Mouse (Mus musculus) C2C12 (cell line): ENCODE data around the gene Fbxw2. TPM values are rescaled to one million over a fixed set of nuclear protein-coding genes. Genes with fewer than 3 reads are reported as not detected.
"Not testable (repeated sequence)": the region's sequence is repeated elsewhere in the genome, so short reads cannot be mapped to it uniquely, and the experiment has no call there.

Experiments used
- H3K27me3 ChIP-seq: one replicate; pipeline ENCODE4 v1.6.1; 2011; ENCODE audit not compliant: control insufficient read depth, insufficient read depth, insufficient read length
- H3K36me3 ChIP-seq: one replicate; pipeline ENCODE4 v1.6.1; 2011; ENCODE audit not compliant: control insufficient read depth, insufficient read depth
- H3K4me3 ChIP-seq: one replicate; pipeline ENCODE4 v1.5.1; 2011; ENCODE audit warnings: mild to moderate bottlenecking, control low read depth; ENCODE audit not compliant: poor library complexity, insufficient read depth, severe bottlenecking
- H3K79me2 ChIP-seq: one replicate; pipeline ENCODE4 v1.6.1; 2011; ENCODE audit not compliant: control insufficient read depth, insufficient read depth
- H3K79me3 ChIP-seq: one replicate; pipeline ENCODE4 v1.6.1; 2011; ENCODE audit warnings: low read depth, control low read depth
- H3ac ChIP-seq: one replicate; pipeline ENCODE3; 2011; ENCODE audit warnings: low read depth; ENCODE audit not compliant: control insufficient read depth, insufficient read length
- CEBPB ChIP-seq: IDR thresholded peaks from one replicate; pipeline ENCODE4 v1.6.1; 2011; ENCODE audit warnings: low read depth, mild to moderate bottlenecking, control low read depth, moderate library complexity
- CTCF ChIP-seq: IDR thresholded peaks from one replicate; pipeline ENCODE4 v1.5.1; 2011; ENCODE audit not compliant: control insufficient read depth, insufficient read depth, insufficient read length
- FOSL1 ChIP-seq: IDR thresholded peaks from one replicate; pipeline ENCODE4 v1.8.0; 2011; ENCODE audit warnings: mild to moderate bottlenecking, low read length; ENCODE audit not compliant: poor library complexity, insufficient read depth, severe bottlenecking
- MAX ChIP-seq: IDR thresholded peaks from one replicate; pipeline ENCODE4 v1.6.1; 2011; ENCODE audit warnings: mild to moderate bottlenecking, control low read depth
- MYOD1 ChIP-seq: IDR thresholded peaks from one replicate; pipeline ENCODE4 v1.6.1; 2011; ENCODE audit warnings: low read depth; ENCODE audit not compliant: control insufficient read depth, insufficient read length
- MYOG ChIP-seq: IDR thresholded peaks from one replicate; pipeline ENCODE4 v1.6.1; 2011; ENCODE audit not compliant: control insufficient read depth, insufficient read length; ENCODE audit errors: extremely low read depth
- USF1 ChIP-seq: IDR thresholded peaks from one replicate; pipeline ENCODE4 v1.6.1; 2011; ENCODE audit warnings: low read depth, mild to moderate bottlenecking, control low read depth, moderate library complexity
- polyA plus RNA-seq: library from polyadenylated mRNA; unstranded; fragments of >200 nt; fragmentation: generic; extraction: Trizol; gene quantifications from one replicate; pipeline ENCODE4 v1.2.1, GENCODE M21; 2012; ENCODE audit warnings: missing spikeins

The Fbxw2 gene
- polyA plus RNA-seq, 1 experiment: 43.7 TPM

DNA sequence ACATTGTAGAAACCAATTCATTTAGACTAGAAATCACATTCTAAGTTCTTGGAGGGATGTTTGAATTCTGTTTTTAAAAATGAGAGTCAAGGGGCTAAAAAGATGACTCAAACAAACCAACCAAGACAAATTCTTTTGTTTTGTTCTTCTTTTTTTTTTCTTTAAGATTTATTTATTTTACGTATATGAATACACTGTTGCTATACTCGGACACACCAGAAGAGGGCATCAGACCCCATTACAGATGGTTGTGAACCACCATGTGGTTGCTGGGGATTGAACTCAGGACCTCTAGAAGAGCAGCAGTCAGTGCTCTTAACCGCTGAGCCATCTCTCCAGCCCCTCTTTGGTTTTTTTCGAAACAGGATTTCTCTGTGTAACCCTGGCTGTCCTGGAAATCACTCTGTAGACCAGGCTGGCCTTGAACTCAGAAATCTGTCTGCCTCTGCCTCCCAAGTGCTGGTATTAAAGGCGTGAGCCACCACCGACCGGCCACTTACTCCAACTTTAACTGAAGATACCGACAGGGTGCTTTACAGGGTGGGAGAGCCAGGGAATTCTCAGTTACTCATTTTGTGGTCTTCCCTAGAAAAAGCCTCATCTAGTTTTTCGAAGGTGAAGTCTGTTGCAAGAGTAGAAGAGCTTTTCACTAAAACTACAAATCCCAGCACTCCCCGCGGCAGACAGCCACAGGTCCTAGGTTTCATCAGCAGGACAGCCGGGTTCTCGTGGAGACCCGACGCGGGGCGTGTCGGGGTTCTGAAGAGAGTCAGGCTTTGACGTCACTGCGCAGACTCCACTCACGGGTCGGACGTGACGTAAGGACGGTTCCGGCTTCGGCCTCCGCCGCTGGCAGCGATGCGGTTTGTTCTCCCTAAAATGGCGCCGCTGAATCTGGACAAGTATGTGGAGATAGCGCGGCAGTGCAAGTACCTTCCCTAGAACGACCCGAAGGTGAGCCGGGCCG, 24.3 kb downstream of the Fbxw2 start:
- Histone ChIP-seq H3K27me3 (no peaks in the 10 kb centered on the region), H3K79me2 (peaks cover 60% of the 10 kb centered on the region), H3K36me3 (peaks cover 26% of the 10 kb centered on the region), H3ac (peak overlapping the region; percentile 81), H3K4me3 (peak overlapping the region; percentile 87), H3K79me3 (peaks cover 42% of the 10 kb centered on the region)
- TF ChIP-seq MAX (peak; percentile 84), CEBPB (peak; percentile 84), MYOD1 (no peak), MYOG (no peak), USF1 (no peak), FOSL1 (no peak), CTCF (no peak)

DNA sequence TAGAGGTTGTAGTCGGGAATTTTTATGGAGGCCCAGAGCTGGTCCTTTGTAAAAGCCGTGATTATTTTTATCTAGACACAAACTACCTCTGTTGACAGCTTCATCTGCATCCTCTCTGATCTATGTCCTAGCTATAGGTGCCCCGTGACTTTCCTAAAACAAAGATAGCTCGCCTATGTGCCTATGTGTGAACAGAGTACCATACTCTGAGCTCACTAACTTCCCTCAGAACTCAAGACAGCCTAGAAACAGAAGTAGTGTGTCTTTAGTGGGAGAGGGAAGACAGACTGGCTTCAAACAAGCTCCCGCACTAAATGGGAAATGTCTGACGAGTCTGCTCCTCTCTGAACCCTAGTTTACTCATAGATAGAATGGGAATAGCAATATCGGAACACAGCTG, 25.7 kb downstream of the Fbxw2 start:
- H3ac ChIP-seq: peak overlapping the region; percentile 18
- no peaks in the 10 kb centered on the region for H3K27me3 ChIP-seq
- peaks cover 45% of the 10 kb centered on the region for H3K79me2 ChIP-seq
- TF ChIP-seq CEBPB (no peak), MYOG (no peak), MYOD1 (no peak), CTCF (no peak), USF1 (no peak), FOSL1 (no peak), MAX (no peak)
- H3K36me3 ChIP-seq: peaks cover 12% of the 10 kb centered on the region
- H3K79me3 ChIP-seq: peaks cover 27% of the 10 kb centered on the region
- no peak overlapping the region for H3K4me3 ChIP-seq

DNA sequence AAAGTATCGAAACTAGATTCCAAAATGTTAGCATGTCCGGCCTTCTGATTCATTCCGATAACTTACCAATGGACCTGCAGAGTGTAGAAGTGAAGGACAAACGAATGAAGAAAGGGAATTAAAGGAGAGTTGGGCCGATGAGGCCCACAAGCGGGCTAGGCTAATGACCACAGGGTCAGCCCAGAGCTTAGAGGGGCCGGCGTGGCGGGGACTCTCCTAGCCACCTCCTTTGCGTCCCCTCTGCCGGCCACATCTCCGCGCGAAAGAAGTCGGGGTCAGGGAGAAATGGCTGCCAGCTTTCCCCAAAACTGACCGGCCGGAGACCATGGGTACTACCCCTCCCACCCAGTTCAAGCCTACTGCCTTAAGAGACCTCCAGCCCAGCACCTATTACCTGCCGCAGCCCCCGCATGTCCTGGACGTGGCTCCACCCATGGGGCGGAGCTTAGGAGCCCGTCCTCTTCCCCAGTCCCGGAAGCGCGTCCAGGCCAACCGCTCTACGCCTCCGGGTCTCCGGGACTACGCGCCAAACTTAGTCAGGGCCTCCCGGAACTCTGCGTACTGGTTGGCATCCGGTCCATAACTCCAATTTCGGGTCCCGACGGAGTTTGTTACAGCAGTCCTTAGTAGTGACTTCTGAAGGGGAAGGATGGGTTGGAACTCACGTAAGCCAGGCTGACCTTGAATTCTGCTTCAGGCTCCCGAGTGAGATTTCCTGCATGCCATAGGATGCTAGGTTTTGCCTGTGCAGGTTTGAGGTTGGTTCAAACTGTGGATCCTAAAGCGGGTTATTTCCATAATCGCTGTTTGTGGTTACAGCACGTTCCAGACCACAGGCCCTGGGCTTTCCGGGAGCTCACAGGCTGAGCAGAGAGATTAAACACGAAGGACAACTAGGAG, 26.5 kb downstream of the Fbxw2 start, which contains the start of gene Rabepk:
Gene Rabepk (minus strand): TSS at position 556 of the 900 bp plus-strand sequence.
- no peaks in the 10 kb centered on the region for H3K27me3 ChIP-seq
- TF ChIP-seq MYOD1 (no peak), MYOG (no peak), CEBPB (no peak), FOSL1 (no peak), USF1 (no peak), CTCF (no peak), MAX (no peak)
- H3ac ChIP-seq: peak within 1 kb of the TSS; percentile 67
- H3K4me3 ChIP-seq: peak within 1 kb of the TSS; percentile 66
- H3K79me3 ChIP-seq: peaks cover 20% of the 10 kb centered on the region
- peaks cover 13% of the 10 kb centered on the region for H3K36me3 ChIP-seq
- peaks cover 38% of the 10 kb centered on the region for H3K79me2 ChIP-seq

DNA sequence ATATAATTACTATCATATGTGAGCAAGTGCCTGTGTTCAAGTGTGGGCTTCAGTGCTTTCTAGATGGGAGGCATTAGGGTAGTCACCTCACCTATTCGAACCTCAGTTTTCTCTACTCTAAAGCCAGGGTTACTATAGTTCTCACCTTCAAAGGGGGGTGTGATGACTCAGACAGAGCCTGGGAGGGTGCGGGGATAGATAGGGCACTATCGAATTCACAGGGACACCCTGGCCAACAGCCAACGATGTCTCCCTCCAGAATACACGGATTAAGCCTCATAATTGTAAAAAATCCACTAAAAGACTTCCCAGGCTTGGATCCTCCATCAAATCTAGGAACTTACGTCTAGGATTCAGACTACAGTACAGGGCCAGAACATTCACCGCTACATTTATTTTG, 30.7 kb downstream of the Fbxw2 start:
- no peak overlapping the region for H3K4me3 ChIP-seq
- H3K27me3 ChIP-seq: no peaks in the 10 kb centered on the region
- H3ac ChIP-seq: no peak overlapping the region
- H3K36me3 ChIP-seq: peaks cover 28% of the 10 kb centered on the region
- no peaks in the 10 kb centered on the region for H3K79me3 ChIP-seq
- TF ChIP-seq MYOD1 (no peak), MAX (no peak), CTCF (no peak), CEBPB (no peak), FOSL1 (no peak), USF1 (no peak)
- peaks cover 13% of the 10 kb centered on the region for H3K79me2 ChIP-seq

DNA sequence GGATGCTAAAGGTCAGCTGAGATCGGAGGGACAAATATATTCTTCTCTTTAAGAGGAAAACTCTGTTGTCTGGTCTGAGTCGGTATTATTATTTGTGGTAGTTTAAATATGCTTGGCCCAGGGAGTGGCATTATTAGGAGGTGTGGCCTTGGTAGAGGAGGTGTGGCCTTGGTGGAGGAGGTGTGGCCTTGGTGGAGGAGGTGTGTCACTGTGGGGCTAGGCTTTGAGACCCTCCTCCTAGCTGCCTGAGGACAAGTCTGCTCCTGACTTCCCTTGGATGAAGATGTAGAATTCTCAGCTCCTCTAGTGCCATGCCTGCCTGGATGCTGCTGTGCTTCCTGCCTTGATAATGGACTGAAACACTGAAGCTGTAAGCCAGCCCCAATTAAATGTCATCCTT, 31.6 kb downstream of the Fbxw2 start:
- Histone ChIP-seq H3K36me3 (peaks cover 36% of the 10 kb centered on the region), H3K4me3 (no peak overlapping the region), H3ac (no peak overlapping the region), H3K79me2 (peaks cover 13% of the 10 kb centered on the region), H3K79me3 (no peaks in the 10 kb centered on the region), H3K27me3 (no peaks in the 10 kb centered on the region)
- TF ChIP-seq MYOD1 (no peak), MYOG (no peak), MAX (no peak), USF1 (no peak), CEBPB (no peak), CTCF (no peak), FOSL1 (no peak)

DNA sequence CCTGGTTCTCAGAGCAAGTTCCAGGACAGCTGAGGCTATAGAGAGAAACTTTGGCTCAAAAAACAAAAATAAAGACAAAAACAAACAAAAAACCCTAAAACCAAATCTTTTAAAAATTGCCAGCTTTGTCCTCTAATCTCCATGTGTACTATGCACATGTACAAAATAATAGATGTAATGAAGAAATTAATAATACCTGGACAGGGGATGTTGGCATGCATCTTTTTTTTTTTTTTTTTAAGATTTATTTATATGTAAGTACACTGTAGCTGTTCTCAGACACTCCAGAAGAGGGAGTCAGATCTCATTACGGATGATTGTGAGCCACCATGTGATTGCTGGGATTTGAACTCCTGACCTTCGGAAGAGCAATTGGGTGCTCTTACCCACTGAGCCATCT, 33.6 kb downstream of the Fbxw2 start:
- H3ac ChIP-seq, H3K27me3 ChIP-seq, H3K79me2 ChIP-seq, H3K79me3 ChIP-seq, H3K4me3 ChIP-seq: not testable (repeated sequence)
- peaks cover 50% of the 10 kb centered on the region for H3K36me3 ChIP-seq
